Mouse (Mus musculus) G1E-ER4 (cell line): ENCODE measurements around the gene Wdr37. TPM values are rescaled to one million over a fixed set of nuclear protein-coding genes. Genes with fewer than 3 reads are reported as not detected.

Experiments
- GATA1 ChIP-seq: IDR thresholded peaks from one replicate; pipeline ENCODE4 v1.8.0; 2012; ENCODE audit warnings: low read length, inconsistent platforms
- polyA plus RNA-seq: library from polyadenylated mRNA; stranded (reverse); fragments of >175 nt; gene quantifications from 2 replicates; pipeline ENCODE4 v1.2.3, GENCODE M21; 2012

Wdr37 gene
- polyA plus RNA-seq, 1 experiment = 1.5 TPM

- TF ChIP-seq GATA1 = no peak
Measured at GRCm38 (mm10) chr13:8784308-8785061, 87.2 kb downstream of the Wdr37 start.

DNA sequence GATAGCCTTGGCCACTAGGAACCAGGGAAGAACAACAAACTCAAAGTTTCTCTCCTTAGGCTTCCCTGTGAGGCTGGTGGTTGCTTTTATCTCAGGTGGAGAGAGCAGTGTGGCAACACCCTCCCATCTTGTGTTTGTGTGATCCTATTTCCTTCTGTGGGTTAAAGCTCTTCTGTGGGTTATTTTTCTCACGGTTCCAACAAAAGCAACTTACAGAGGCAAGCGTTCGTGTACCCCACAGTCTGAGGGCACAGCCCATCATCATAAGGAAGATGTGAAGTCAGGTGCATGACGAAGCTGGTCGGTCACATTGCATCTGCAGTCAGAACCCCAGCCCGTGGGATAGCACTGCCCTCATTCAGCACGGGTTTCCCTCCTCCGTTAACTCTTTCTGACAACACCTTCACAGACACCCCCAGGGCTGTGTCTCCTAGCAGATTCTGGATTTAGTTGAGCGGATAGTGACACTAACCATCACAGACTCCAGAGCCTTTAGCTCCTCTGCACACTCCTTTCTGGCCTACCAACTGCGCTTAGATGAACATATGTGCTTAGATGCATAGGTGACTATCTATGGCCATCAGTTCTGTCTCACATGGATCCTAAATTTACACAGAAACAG is 87.9 kb downstream of the Wdr37 start:
- no peak for TF ChIP-seq GATA1

GRCm38 (mm10) chr13:8782636-8783035 is 89.1 kb downstream of the Wdr37 start:
- no peak for TF ChIP-seq GATA1

- no peak for TF ChIP-seq GATA1
Measured at GRCm38 (mm10) chr13:8780441-8780840, 91.3 kb downstream of the Wdr37 start.

DNA sequence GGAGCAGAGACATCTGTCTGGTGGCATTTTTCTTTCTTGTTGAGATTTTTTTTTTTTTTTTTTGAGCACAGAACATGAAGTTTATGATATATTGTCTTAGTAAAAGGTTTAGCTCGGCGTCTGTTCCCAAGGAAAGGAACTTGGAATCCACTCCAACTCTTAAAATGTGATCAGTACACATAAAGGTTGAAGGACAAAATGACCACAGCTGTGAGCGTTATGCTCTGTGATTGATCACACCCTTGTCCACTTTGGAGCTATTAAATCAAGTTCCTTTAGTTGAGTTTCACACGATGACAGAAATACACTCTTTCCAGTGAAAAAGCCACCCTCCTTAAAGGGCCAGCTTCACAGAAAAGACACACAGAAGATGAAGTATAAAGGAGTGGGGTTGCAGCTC is 101.1 kb downstream of the Wdr37 start:
- no peak for TF ChIP-seq GATA1

GRCm38 (mm10) chr13:8769654-8770227 is 102.0 kb downstream of the Wdr37 start:
- TF ChIP-seq GATA1 = no peak

GRCm38 (mm10) chr13:8760940-8761339 is 110.8 kb downstream of the Wdr37 start:
- peak; percentile 53 for TF ChIP-seq GATA1

Other genes starting within 250 kb of the Wdr37 start
- gene Idi1, start 13.6 kb upstream of the Wdr37 start, polyA plus RNA-seq = 15.7 and 21.1 TPM in 2 replicates
- not detected in 2 replicates for gene Gm9745, start 76.3 kb upstream of the Wdr37 start, polyA plus RNA-seq
- 0.02 and 0.04 TPM in 2 replicates for gene Idi2, start 81.0 kb upstream of the Wdr37 start, polyA plus RNA-seq
- 2.1 and 3.6 TPM in 2 replicates for gene Gtpbp4, start 124.2 kb upstream of the Wdr37 start, polyA plus RNA-seq
- 50.6 and 52.1 TPM in 2 replicates for gene Larp4b, start 222.0 kb upstream of the Wdr37 start, polyA plus RNA-seq